Mouse (Mus musculus) liver, adult 2 months (tissue): ENCODE measurements around the gene Cdpf1. TPM values are rescaled to one million over a fixed set of nuclear protein-coding genes. Genes with fewer than 3 reads are reported as not detected.

ENCODE experiments used
- DNase-seq: peaks from one replicate; pipeline ENCODE4 v3.0.0-alpha.2; 2011; ENCODE audit warnings: low read depth, low spot score; ENCODE audit errors: extremely low read depth
- H3K27ac ChIP-seq: fragments of 200-500 bp; replicated peaks from 2 replicates; pipeline ENCODE4 v1.5.1; 2012; ENCODE audit warnings: low read depth, mild to moderate bottlenecking, control low read depth, inconsistent platforms, low read length; ENCODE audit not compliant: insufficient read depth
- H3K27me3 ChIP-seq: fragments of 200-500 bp; 2 replicates; pipeline ENCODE4 v1.6.1; 2012; ENCODE audit warnings: mild to moderate bottlenecking, moderate library complexity, low read length, inconsistent platforms; ENCODE audit not compliant: control insufficient read depth, insufficient read depth
- H3K36me3 ChIP-seq: fragments of 200-500 bp; 2 replicates; pipeline ENCODE4 v1.6.1; 2012; ENCODE audit warnings: low read length, inconsistent platforms; ENCODE audit not compliant: control insufficient read depth, insufficient read depth
- H3K4me1 ChIP-seq: fragments of 200-500 bp; 2 replicates; pipeline ENCODE4 v1.6.1; 2011; ENCODE audit warnings: low read length; ENCODE audit not compliant: control insufficient read depth, insufficient read depth
- H3K4me3 ChIP-seq: fragments of 200-500 bp; 2 replicates; pipeline ENCODE4 v1.5.1; 2011; ENCODE audit warnings: low read depth, mild to moderate bottlenecking, control low read depth, low read length, moderate library complexity; ENCODE audit not compliant: insufficient read depth
- H3K79me2 ChIP-seq: fragments of 200-500 bp; 2 replicates; pipeline ENCODE4 v1.6.1; 2012; ENCODE audit warnings: inconsistent platforms, mild to moderate bottlenecking, low read length, moderate library complexity; ENCODE audit not compliant: control insufficient read depth, insufficient read depth
- H3K9ac ChIP-seq: fragments of 200-500 bp; 2 replicates; pipeline ENCODE4 v1.6.1; 2012; ENCODE audit warnings: low read depth, mild to moderate bottlenecking, control low read depth, inconsistent platforms, low read length
- CTCF ChIP-seq: fragments of 200-500 bp; IDR thresholded peaks from 2 replicates; pipeline ENCODE4 v1.5.1; 2011; ENCODE audit warnings: low read depth, low read length, control low read depth
- POLR2A ChIP-seq: fragments of 200-500 bp; IDR thresholded peaks from 2 replicates; pipeline ENCODE4 v1.6.1; 2011; ENCODE audit warnings: low read length, control low read depth; ENCODE audit not compliant: insufficient read depth; ENCODE audit errors: extremely low read depth
- WGBS: fragments of 180-500 bp; shearing (Covaris S2); methylation state at CpG from one replicate; pipeline ENCODE4 v1.1.7; 2018; 5-methylcytosine and 5-hydroxymethylcytosine counted together
- polyA plus RNA-seq: library from polyadenylated mRNA; depleted of rRNA; stranded (reverse); fragments of >200 nt; gene quantifications from 2 replicates; pipeline ENCODE4 v1.2.3, GENCODE M21; 2012
- total RNA-seq: library from RNA; depleted of rRNA; stranded (reverse); fragments of >200 nt; gene quantifications from 2 replicates; pipeline ENCODE4 v1.2.3, GENCODE M21; 2014

Cdpf1 gene
- total and polyA plus RNA-seq, 2 experiments: 11.6 to 19.6 TPM

DNA sequence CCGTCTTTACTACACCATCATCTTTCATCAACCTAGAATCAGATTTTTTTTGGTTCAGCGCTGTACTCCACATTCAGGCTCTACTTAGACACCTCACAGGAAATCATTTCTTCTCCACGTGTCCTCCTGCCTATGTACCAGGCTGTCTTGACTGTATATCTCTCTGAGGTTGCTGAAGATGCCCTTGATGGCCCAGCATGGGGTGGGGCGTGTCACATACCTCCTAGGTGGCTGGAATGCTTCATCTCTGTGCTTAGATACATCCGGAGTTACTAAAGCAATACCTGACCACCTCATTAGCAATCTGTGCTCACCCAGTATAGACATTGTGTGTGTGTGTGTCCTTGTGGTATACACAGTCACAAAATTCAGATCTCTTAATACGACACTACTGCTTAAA is 16.0 kb downstream of the Cdpf1 start:
- Histone ChIP-seq H3K4me1 (no peaks in the 10 kb centered on the region), H3K79me2 (peaks cover 5% of the 10 kb centered on the region; the same call in 1 of the 2 replicates), H3K4me3 (no peak overlapping the region), H3K27me3 (no peaks in the 10 kb centered on the region), H3K36me3 (peaks cover 91% of the 10 kb centered on the region), H3K27ac (no peak overlapping the region), H3K9ac (no peak overlapping the region)
- TF ChIP-seq POLR2A (no peak), CTCF (no peak)
- WGBS: 78% methylated on average over 6 of the region's 6 CpGs
- DNase-seq: no peak

DNA sequence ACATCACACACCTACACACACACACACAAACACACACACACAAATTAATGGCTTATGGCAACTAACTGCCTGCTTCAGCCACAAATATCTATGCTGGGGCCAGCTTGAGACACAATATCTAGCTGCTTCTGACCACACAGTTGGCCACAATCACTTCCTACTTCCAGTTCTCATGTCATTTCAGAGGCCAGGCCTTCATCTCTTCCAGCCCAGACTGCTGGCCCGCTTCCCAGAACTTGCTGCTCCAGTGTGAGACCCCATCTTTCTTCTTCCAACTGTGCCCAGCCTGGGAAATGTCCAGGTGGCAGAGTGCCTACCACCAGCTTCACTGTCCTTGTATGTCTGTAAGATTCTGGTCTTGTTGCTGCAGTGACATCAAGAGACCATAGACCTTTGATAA is 18.7 kb downstream of the Cdpf1 start:
- WGBS: 79% methylated on average over 1 of the region's 1 CpGs
- Histone ChIP-seq H3K9ac (no peak overlapping the region), H3K79me2 (peaks cover 8% of the 10 kb centered on the region; the same call in 1 of the 2 replicates), H3K4me1 (peaks cover 4% of the 10 kb centered on the region; the same call in 1 of the 2 replicates), H3K27me3 (no peaks in the 10 kb centered on the region), H3K4me3 (no peak overlapping the region), H3K27ac (no peak overlapping the region), H3K36me3 (peaks cover 88% of the 10 kb centered on the region)
- TF ChIP-seq CTCF (no peak), POLR2A (no peak)
- DNase-seq: no peak

DNA sequence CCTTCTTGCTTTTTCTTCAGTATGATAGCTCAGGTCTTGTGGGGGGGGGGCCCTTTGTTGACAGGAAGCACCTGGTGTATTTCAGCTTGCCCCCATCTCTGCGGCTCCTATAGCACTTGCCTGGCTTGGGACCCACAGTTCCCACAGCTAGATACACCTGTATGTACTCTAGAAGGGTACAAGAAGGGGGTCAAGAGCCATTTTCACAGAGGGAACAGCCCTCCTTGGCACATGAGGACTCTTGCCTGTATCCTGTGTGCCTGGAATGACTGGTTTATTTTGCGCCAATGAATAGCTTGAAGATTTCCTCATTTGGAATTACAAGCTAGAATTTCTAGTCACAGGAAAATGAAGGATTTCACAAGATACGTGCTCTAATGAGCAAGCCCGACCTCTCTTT is 20.0 kb downstream of the Cdpf1 start:
- TF ChIP-seq POLR2A (no peak), CTCF (no peak)
- peaks cover 8% of the 10 kb centered on the region; the same call in 1 of the 2 replicates for H3K79me2 ChIP-seq
- peaks cover 14% of the 10 kb centered on the region; the same call in 1 of the 2 replicates for H3K4me1 ChIP-seq
- no peak overlapping the region for H3K27ac ChIP-seq
- peaks cover 81% of the 10 kb centered on the region for H3K36me3 ChIP-seq
- 90% methylated on average over 4 of the region's 4 CpGs for WGBS
- no peak for DNase-seq
- H3K4me3 ChIP-seq: no peak overlapping the region
- no peak overlapping the region for H3K9ac ChIP-seq
- H3K27me3 ChIP-seq: no peaks in the 10 kb centered on the region

DNA sequence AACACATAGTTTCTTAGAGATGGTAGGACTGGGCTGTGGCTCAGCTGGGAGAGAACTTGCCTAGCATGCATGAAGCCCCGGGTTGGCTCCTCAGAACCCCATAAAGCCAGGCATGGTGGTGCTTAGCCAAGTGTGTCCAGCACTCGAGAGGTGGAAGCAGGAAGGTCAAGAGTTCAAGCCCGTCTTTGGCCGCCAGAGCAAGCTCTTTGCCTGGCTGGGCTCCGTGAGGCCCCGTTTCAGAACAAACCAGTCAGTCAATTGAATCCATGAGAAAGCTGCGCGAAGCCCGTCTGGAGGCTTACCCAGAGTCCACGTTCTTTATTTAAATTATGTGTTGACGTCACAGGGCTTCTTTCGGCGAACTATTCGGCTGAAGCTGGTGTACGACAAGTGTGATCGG is 22.9 kb downstream of the Cdpf1 start:
- TF ChIP-seq CTCF: no peak
- no peak for TF ChIP-seq POLR2A
- no peak overlapping the region for H3K9ac ChIP-seq
- H3K36me3 ChIP-seq: peaks cover 74% of the 10 kb centered on the region
- H3K27ac ChIP-seq: no peak overlapping the region; the same call in none of the 2 replicates
- H3K4me3 ChIP-seq: no peak overlapping the region
- peaks cover 18% of the 10 kb centered on the region; the same call in 1 of the 2 replicates for H3K4me1 ChIP-seq
- H3K27me3 ChIP-seq: no peaks in the 10 kb centered on the region
- peak; percentile 59 for DNase-seq
- WGBS: 49% methylated on average over 16 of the region's 16 CpGs
- H3K79me2 ChIP-seq: peaks cover 10% of the 10 kb centered on the region; the same call in 1 of the 2 replicates

DNA sequence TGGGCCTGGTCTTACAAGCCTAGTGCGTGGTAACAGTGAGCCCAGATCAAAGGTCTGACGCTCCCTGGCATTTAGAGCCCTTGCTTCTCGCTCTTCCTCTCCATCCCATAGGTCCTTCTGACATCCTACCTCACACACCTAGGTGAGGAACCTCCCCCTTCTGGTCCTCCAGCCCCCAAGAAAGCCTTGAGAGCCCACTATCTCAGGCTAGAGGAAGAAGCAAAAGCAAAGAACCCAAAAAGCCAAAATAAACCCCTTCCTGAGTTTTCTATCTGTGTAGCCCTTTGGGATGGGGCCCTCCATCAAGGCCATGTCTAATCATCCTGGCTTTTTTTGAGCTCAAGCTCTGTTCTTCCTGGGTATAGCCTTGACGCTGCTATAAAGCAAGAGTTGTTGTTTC is 23.4 kb downstream of the Cdpf1 start:
- Histone ChIP-seq H3K79me2 (peaks cover 13% of the 10 kb centered on the region; the same call in 1 of the 2 replicates), H3K9ac (no peak overlapping the region), H3K4me1 (peaks cover 21% of the 10 kb centered on the region), H3K4me3 (no peak overlapping the region), H3K27ac (peak overlapping the region; percentile 73), H3K27me3 (no peaks in the 10 kb centered on the region), H3K36me3 (peaks cover 74% of the 10 kb centered on the region)
- WGBS: 65% methylated on average over 4 of the region's 4 CpGs
- DNase-seq: no peak
- no peak for TF ChIP-seq CTCF
- TF ChIP-seq POLR2A: no peak

DNA sequence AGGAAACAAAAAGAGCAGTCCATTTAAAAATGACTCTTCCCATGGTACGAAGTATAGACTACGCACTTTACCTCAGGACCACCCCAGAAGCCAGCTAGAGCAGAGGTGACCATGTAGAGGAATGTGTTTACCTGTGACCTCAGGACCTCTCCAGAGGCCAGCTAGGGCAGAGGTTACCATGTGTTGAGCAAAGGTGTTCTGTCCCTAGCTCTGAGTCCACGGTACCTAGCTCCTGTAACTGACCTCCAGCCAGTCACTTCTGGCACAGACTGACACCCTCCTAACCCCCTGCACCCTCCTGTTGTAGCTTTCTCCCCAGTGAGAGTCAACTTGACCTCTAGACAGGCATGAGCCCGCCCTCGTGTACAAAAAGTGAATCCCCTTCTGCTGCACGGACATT is 24.0 kb downstream of the Cdpf1 start:
- Histone ChIP-seq H3K4me1 (peaks cover 21% of the 10 kb centered on the region), H3K27ac (peak overlapping the region; percentile 85), H3K4me3 (no peak overlapping the region), H3K79me2 (peaks cover 10% of the 10 kb centered on the region; the same call in 1 of the 2 replicates), H3K27me3 (no peaks in the 10 kb centered on the region), H3K9ac (no peak overlapping the region), H3K36me3 (peaks cover 74% of the 10 kb centered on the region)
- no peak for TF ChIP-seq CTCF
- TF ChIP-seq POLR2A: no peak
- peak; percentile 99 for DNase-seq
- 25% methylated on average over 6 of the region's 6 CpGs for WGBS
